Mouse (Mus musculus) stomach, postnatal 0 days (tissue): Measurements from ENCODE around the gene Lamc3. TPM values are rescaled to one million over a fixed set of nuclear protein-coding genes. Genes with fewer than 3 reads are reported as not detected.
"Not testable (repeated sequence)": the region's sequence is repeated elsewhere in the genome, so short reads cannot be mapped to it uniquely, and the experiment has no call there.

Experiments used
- ATAC-seq: fragments of 200-750 bp; cut with Nextera tagmentation; 2 replicates; pipeline ENCODE4 v1.8.0; 2017; ENCODE audit not compliant: low FRiP score, low TSS enrichment
- DNase-seq: peaks from one replicate; pipeline ENCODE4 v3.0.0-alpha.2; 2016; ENCODE audit warnings: low spot score
- H3K27ac ChIP-seq: fragments of 300-500 bp; sonication (generic); replicated peaks from 2 replicates; pipeline ENCODE4 v1.5.1; 2014; ENCODE audit warnings: mild to moderate bottlenecking, control low read depth
- H3K27me3 ChIP-seq: fragments of 300-500 bp; sonication (generic); 2 replicates; pipeline ENCODE4 v1.6.1; 2014; ENCODE audit warnings: low read length; ENCODE audit not compliant: control insufficient read depth, insufficient read depth
- H3K36me3 ChIP-seq: fragments of 300-500 bp; sonication (generic); 2 replicates; pipeline ENCODE4 v1.6.1; 2014; ENCODE audit warnings: low read length, mixed read lengths; ENCODE audit not compliant: control insufficient read depth, insufficient read depth
- H3K4me1 ChIP-seq: fragments of 300-500 bp; sonication (generic); replicated peaks from 2 replicates; pipeline ENCODE4 v1.6.1; 2014; ENCODE audit warnings: antibody characterized with exemption; ENCODE audit not compliant: control insufficient read depth, insufficient read depth
- H3K4me2 ChIP-seq: fragments of 300-500 bp; sonication (generic); replicated peaks from 2 replicates; pipeline ENCODE4 v1.6.1; 2014; ENCODE audit warnings: low read depth, mild to moderate bottlenecking, control low read depth, moderate library complexity
- H3K4me3 ChIP-seq: fragments of 300-500 bp; sonication (generic); 2 replicates; pipeline ENCODE4 v1.5.1; 2014; ENCODE audit warnings: low read depth, low read length, control low read depth
- H3K9ac ChIP-seq: fragments of 300-500 bp; sonication (generic); 2 replicates; pipeline ENCODE4 v1.6.1; 2014; ENCODE audit warnings: mild to moderate bottlenecking, low read length, control low read depth, mixed read lengths
- H3K9me3 ChIP-seq: fragments of 300-500 bp; sonication (generic); 2 replicates; pipeline ENCODE4 v1.6.1; 2016; ENCODE audit warnings: low read length; ENCODE audit not compliant: control insufficient read depth
- CTCF ChIP-seq: IDR thresholded peaks from 2 replicates; pipeline ENCODE4 v1.5.1; 2016; ENCODE audit warnings: antibody characterized with exemption, low read depth, mild to moderate bottlenecking, moderate library complexity
- EP300 ChIP-seq: optimal IDR thresholded peaks from 2 replicates; pipeline ENCODE3; 2016; ENCODE audit warnings: antibody characterized with exemption
- WGBS: fragments of 180-500 bp; shearing (Covaris S2); extraction: QIAGEN DNeasy Blood & Tissue Kit; methylation state at CpG from one replicate; pipeline ENCODE4 v1.1.7; 2014; 5-methylcytosine and 5-hydroxymethylcytosine counted together
- polyA plus RNA-seq: library from polyadenylated mRNA; unstranded; fragments of >200 nt; fragmentation: Nextera tagmentation; extraction: Ambion mirVana; gene quantifications from 2 replicates; pipeline ENCODE4 v1.2.1, GENCODE M21; 2015

Lamc3 gene
- polyA plus RNA-seq, 1 experiment from 2014 or later, result 0.79 TPM

DNA sequence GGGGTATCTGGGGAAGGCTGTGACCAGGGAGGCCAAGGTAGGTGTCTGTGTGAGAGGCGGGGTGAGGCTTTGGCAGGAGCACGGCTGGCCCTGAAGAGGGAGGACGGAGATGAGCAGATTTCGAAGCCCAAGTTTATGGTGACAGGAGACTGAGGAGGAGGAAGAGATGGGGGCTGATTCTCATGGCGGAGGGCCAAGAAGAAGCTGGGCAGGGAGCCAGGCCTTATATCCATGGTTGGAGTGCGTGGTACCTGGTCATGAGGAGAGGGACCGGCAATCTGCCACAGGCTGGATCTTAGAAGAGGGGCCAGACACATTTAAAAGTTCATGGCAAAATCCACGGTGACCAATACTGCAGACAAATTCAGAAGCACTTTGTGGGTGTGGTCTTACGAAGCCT is 19.3 kb downstream of the Lamc3 start:
- Histone ChIP-seq H3K27me3 (no peaks in the 10 kb centered on the region), H3K4me1 (no peaks in the 10 kb centered on the region), H3K9ac (no peak overlapping the region), H3K9me3 (no peaks in the 10 kb centered on the region), H3K4me2 (no peak overlapping the region), H3K36me3 (no peaks in the 10 kb centered on the region), H3K27ac (no peak overlapping the region), H3K4me3 (no peak overlapping the region)
- DNase-seq (no peak), ATAC-seq (no peak)
- 59% methylated on average over 9 of the region's 9 CpGs for WGBS
- TF ChIP-seq CTCF, result no peak
- no peak for TF ChIP-seq EP300

DNA sequence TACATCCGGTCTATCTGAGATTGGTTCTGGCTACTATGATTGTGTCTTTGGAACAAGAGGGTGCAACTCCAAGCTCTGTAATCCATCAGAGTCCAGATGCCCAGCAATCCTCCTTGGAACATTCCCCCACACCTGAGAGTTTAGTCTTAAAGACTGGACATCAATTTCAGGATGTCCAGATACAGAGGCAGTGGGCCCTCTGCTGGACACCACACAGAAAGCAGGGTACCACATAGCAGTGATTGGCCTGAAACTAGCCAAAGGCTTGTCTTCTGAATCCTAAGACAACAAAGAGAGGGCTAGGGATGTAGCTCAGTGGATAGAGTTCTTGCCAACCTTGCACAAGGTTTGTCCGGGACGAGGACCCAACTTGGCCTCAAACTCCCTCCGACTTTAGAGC is 25.5 kb downstream of the Lamc3 start:
- ATAC-seq (no peak), DNase-seq (peak; percentile 24)
- TF ChIP-seq CTCF, result peak; percentile 75
- no peak for TF ChIP-seq EP300

DNA sequence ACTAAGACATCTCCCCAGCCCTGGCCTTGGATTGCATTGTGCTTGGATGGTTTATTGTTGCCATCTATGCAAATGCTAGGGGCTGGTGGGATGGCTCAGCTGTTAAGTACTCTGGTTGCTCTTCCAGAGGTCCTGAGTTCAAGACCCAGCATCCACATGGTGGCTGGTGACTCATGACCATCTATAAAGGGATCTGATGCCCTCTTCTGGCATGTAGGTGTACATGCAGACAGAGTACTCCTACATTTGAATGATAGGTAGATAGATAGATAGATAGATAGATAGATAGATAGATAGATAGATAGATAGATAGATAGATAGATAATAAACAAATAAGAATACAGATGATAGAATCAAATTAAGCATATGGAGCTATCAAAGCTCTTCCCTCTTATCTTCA is 27.1 kb downstream of the Lamc3 start:
- not testable (repeated sequence) for H3K4me3 ChIP-seq, H3K4me2 ChIP-seq, DNase-seq, H3K27me3 ChIP-seq, H3K27ac ChIP-seq, ATAC-seq, H3K9me3 ChIP-seq, H3K4me1 ChIP-seq, H3K9ac ChIP-seq, H3K36me3 ChIP-seq
- peak; percentile 60 for TF ChIP-seq CTCF

More for the DNA sequence above, 25.5 kb downstream of the Lamc3 start:
- Histone ChIP-seq H3K4me3 (no peak overlapping the region), H3K4me2 (no peak overlapping the region), H3K36me3 (no peaks in the 10 kb centered on the region), H3K9me3 (no peaks in the 10 kb centered on the region), H3K4me1 (no peaks in the 10 kb centered on the region), H3K9ac (no peak overlapping the region), H3K27ac (no peak overlapping the region), H3K27me3 (no peaks in the 10 kb centered on the region)
- WGBS, result 68% methylated on average over 4 of the region's 4 CpGs

DNA sequence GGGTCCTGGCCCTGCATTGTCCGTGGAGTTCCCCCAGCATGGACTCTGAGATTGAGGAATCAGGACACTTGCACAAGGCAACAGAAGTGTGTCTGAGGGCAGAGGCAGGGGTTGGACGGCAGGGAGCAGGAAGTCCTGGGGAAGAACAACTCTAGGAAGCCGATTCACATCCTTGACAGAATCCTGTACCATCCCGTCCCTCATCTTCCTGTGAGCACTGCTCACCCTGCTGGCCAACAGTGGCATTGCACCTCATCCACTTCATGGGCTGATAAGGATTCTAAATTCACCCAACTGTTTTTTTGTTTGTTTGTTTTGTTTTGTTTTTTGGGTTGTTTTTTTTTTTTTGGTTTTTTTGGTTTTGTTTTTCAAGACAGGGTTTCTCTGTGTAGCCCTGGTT is 28.0 kb downstream of the Lamc3 start:
- TF ChIP-seq EP300 (no peak), CTCF (peak; percentile 92)
- DNase-seq, result peak; percentile 71
- Histone ChIP-seq H3K9me3 (no peaks in the 10 kb centered on the region), H3K4me1 (no peaks in the 10 kb centered on the region), H3K4me3 (no peak overlapping the region), H3K9ac (no peak overlapping the region), H3K27ac (no peak overlapping the region), H3K27me3 (no peaks in the 10 kb centered on the region), H3K36me3 (no peaks in the 10 kb centered on the region), H3K4me2 (no peak overlapping the region)
- ATAC-seq, result no peak
- 21% methylated on average over 4 of the region's 4 CpGs for WGBS

DNA sequence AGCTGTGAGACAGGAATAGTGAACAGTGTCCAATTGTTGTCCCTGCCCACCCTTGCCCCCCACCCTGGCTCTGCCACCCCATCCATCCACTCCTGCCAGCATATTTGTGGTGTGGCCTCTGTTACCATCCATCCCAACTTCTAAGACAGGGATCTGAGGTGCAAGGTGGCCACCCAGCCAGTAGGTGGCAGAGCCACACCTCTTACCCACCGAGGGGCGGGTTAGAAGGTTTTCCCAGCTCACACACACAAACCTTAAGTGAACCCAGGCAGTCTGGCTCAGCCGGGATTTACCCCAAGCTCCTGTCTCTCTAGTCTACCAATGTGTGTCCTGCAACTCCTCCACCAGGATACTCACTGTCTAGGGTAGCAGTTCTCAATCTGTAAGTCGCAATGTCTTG is 30.5 kb downstream of the Lamc3 start:
- H3K4me1 ChIP-seq, result no peaks in the 10 kb centered on the region
- DNase-seq, result peak; percentile 52
- H3K4me3 ChIP-seq, result no peak overlapping the region
- H3K4me2 ChIP-seq, result no peak overlapping the region
- no peak for ATAC-seq
- no peaks in the 10 kb centered on the region for H3K9me3 ChIP-seq
- TF ChIP-seq EP300 (no peak), CTCF (peak; percentile 76)
- no peak overlapping the region for H3K9ac ChIP-seq
- no peaks in the 10 kb centered on the region for H3K36me3 ChIP-seq
- 21% methylated on average over 4 of the region's 4 CpGs for WGBS
- H3K27me3 ChIP-seq, result no peaks in the 10 kb centered on the region
- no peak overlapping the region for H3K27ac ChIP-seq

DNA sequence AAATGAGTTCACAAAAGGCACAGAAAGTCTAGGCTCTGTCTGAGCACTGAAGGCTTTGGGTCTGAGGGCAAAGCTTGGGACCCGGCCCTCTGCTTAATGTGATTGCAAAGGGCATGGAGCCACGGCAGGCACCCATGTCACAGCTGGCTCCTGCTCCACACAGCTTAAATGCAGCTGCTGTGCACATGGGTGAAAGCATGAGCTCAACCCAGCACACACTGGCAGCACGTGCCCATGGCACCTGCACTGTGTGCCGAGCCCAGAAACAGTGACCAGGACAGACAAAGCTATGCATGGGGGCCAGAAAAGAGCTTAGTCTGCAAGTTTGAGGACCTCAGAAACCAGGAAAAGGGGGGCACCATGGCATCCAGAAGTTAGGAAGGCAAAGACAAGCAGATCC is 36.6 kb downstream of the Lamc3 start:
- TF ChIP-seq EP300, result no peak
- TF ChIP-seq CTCF, result no peak
- no peaks in the 10 kb centered on the region for H3K27me3 ChIP-seq
- H3K9me3 ChIP-seq, result no peaks in the 10 kb centered on the region
- no peak overlapping the region for H3K4me2 ChIP-seq
- no peak for DNase-seq
- H3K9ac ChIP-seq, result no peak overlapping the region
- no peak overlapping the region for H3K4me3 ChIP-seq
- ATAC-seq, result no peak
- no peaks in the 10 kb centered on the region for H3K4me1 ChIP-seq
- 82% methylated on average over 4 of the region's 4 CpGs for WGBS
- no peaks in the 10 kb centered on the region for H3K36me3 ChIP-seq
- no peak overlapping the region for H3K27ac ChIP-seq
